Mouse (Mus musculus) ES-Bruce4 (cell line): Measurements from ENCODE around the gene Defb25. TPM values are rescaled to one million over a fixed set of nuclear protein-coding genes. Genes with fewer than 3 reads are reported as not detected.
A peak's percentile ranks its signal among the peaks of the same experiment; 100 is the strongest.

Source experiments
- H3K27ac ChIP-seq: 2 replicates; pipeline ENCODE4 v1.5.1; 2012; ENCODE audit warnings: low read length, inconsistent platforms; ENCODE audit not compliant: insufficient read depth
- H3K27me3 ChIP-seq: 2 replicates; pipeline ENCODE4 v1.6.1; 2012; ENCODE audit warnings: mild to moderate bottlenecking, low read length, inconsistent platforms; ENCODE audit not compliant: control insufficient read depth, poor library complexity, insufficient read depth, severe bottlenecking
- H3K36me3 ChIP-seq: 2 replicates; pipeline ENCODE4 v1.6.1; 2012; ENCODE audit warnings: inconsistent platforms, mild to moderate bottlenecking, low read length, moderate library complexity; ENCODE audit not compliant: control insufficient read depth, poor library complexity, insufficient read depth, severe bottlenecking
- H3K4me1 ChIP-seq: one replicate; pipeline ENCODE4 v1.8.1; 2011; ENCODE audit warnings: low read length; ENCODE audit not compliant: control insufficient read depth, insufficient read depth
- H3K4me3 ChIP-seq: 2 replicates; pipeline ENCODE4 v1.5.1; 2011; ENCODE audit warnings: low read depth, mild to moderate bottlenecking, low read length
- H3K9ac ChIP-seq: 2 replicates; pipeline ENCODE4 v1.6.1; 2012; ENCODE audit warnings: low read depth, mild to moderate bottlenecking, inconsistent platforms; ENCODE audit not compliant: poor library complexity, severe bottlenecking
- H3K9me3 ChIP-seq: replicated peaks from 2 replicates; pipeline ENCODE4 v1.6.1; 2012; ENCODE audit warnings: mild to moderate bottlenecking, low read length, inconsistent platforms; ENCODE audit not compliant: control insufficient read depth, poor library complexity, insufficient read depth, severe bottlenecking
- CTCF ChIP-seq: IDR thresholded peaks from one replicate; pipeline ENCODE4 v1.8.1; 2011; ENCODE audit warnings: low read depth, low read length
- EP300 ChIP-seq: IDR thresholded peaks from 2 replicates; pipeline ENCODE4 v1.6.1; 2011; ENCODE audit warnings: low read depth, low read length; ENCODE audit not compliant: insufficient read depth
- POLR2A ChIP-seq: IDR thresholded peaks from one replicate; pipeline ENCODE4 v1.8.1; 2011; ENCODE audit warnings: low read length; ENCODE audit not compliant: insufficient read depth
- polyA plus RNA-seq: library from polyadenylated mRNA; stranded (reverse); fragments of >200 nt; gene quantifications from 2 replicates; pipeline ENCODE4 v1.2.4, GENCODE M21; 2011; ENCODE audit warnings: low read depth; ENCODE audit not compliant: missing spikeins, insufficient read depth, insufficient read length

The Defb25 gene
- polyA plus RNA-seq, 1 experiment, result not detected

DNA sequence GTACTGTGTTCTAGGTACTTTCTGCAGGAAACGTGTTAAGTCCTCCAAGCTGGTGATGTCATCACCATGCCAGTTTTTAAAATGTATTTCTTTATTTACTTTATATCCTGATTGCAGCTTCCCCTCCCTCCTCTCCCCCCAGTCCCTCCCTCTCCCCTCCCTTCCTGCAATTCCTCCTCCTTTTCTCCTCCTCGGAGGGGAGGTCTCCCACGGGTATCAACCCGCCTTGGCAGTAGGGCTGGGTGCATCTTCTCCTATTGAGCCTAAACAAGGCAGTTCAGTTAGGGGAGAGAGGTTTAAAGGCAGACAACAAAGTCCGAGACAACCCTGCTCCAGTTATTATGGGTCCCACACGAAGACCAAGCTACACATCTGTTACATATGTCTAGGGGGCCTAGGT lies 16.0 kb upstream of the Defb25 start:
- Histone ChIP-seq H3K9me3 (no peaks in the 10 kb centered on the region), H3K27ac (no peak overlapping the region), H3K4me1 (no peaks in the 10 kb centered on the region), H3K9ac (no peak overlapping the region), H3K27me3 (no peaks in the 10 kb centered on the region), H3K4me3 (no peak overlapping the region), H3K36me3 (no peaks in the 10 kb centered on the region)
- TF ChIP-seq CTCF, result no peak
- TF ChIP-seq EP300, result no peak
- no peak for TF ChIP-seq POLR2A

DNA sequence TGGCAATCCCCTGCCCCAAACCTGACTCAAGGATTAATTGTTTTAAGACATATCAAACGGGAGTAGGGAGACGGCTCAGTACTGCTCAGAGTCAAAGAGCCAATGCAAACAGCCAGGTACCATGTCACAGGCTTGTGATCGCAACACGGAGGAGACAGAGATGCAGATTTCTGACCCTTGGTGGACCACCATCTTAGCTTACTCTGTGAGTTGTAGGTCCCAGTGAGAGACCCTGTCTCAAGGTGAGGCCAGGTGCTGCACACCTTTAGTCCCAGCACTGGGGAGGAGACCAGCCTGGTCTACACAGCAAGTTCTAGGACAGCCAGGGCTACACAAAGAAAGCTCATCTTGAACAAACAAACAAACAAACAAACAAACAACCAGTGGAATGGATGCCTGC lies 14.5 kb upstream of the Defb25 start:
- H3K4me3 ChIP-seq, result no peak overlapping the region
- no peak overlapping the region for H3K9ac ChIP-seq
- no peaks in the 10 kb centered on the region for H3K9me3 ChIP-seq
- no peak overlapping the region for H3K27ac ChIP-seq
- H3K4me1 ChIP-seq, result no peaks in the 10 kb centered on the region
- no peaks in the 10 kb centered on the region for H3K36me3 ChIP-seq
- no peaks in the 10 kb centered on the region for H3K27me3 ChIP-seq
- TF ChIP-seq POLR2A (no peak), CTCF (no peak), EP300 (no peak)

DNA sequence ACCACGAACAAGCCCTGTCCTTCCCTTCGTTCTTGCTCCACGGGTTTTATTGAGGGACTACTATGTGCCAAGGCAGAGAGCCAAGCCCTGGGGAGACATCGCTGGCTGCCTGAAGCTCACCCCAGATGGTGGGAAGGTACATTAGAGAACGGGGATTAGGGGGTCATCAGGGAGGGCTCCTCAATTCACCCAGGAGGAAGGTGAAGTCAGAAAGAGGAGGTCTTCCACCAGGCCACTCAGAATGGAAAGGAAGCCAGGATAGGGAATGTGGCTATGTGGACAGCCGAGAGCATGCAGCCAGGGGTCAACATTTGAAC lies 14.1 kb upstream of the Defb25 start:
- no peak overlapping the region for H3K27ac ChIP-seq

DNA sequence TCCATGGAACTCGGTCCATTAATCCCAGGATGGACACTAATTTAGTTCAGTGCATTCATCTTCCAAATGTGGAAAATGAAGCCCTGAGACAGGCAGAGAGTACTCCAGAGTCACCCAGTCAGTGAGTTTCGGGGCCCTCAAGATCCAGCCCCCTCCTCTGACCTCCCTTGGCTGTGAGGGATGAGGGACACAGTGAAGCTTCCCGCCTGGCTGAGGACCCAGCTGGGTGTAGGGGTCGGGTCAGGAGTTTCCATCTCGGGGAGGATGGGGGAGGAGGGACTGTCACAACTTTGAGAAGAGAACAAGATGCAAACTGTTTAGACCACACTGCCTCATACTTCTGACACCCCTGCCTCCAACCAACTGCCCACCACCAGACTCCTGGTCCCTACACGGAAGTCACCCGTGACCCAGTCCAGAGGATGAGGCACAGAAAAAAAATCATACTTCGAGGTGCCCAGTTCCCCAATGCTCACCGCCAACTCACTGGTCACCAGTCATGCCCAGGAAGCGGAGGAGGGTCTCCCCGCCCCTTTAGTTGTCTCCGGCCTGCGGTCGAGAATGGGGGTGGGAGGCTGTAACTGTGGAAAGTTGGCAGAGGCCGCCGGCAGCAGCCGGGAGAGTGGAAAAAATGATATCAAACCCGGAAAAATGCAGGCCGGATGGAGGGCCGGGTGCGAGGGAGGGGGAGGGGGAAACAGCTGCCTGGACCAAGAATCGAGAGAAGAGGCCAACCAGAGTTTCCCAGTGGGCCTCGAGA lies 13.6 kb upstream of the Defb25 start:
- H3K9ac ChIP-seq, result no peak overlapping the region
- H3K27ac ChIP-seq, result no peak overlapping the region
- no peak overlapping the region for H3K4me3 ChIP-seq
- no peak for TF ChIP-seq EP300
- TF ChIP-seq CTCF, result no peak
- no peak for TF ChIP-seq POLR2A
- no peaks in the 10 kb centered on the region for H3K9me3 ChIP-seq
- H3K4me1 ChIP-seq, result no peaks in the 10 kb centered on the region
- no peaks in the 10 kb centered on the region for H3K27me3 ChIP-seq
- no peaks in the 10 kb centered on the region for H3K36me3 ChIP-seq

More for the DNA sequence above, 14.1 kb upstream of the Defb25 start:
- Histone ChIP-seq H3K9ac (no peak overlapping the region), H3K4me3 (no peak overlapping the region), H3K4me1 (no peaks in the 10 kb centered on the region), H3K36me3 (no peaks in the 10 kb centered on the region), H3K9me3 (no peaks in the 10 kb centered on the region), H3K27me3 (no peaks in the 10 kb centered on the region)
- TF ChIP-seq EP300 (no peak), CTCF (no peak), POLR2A (no peak)

DNA sequence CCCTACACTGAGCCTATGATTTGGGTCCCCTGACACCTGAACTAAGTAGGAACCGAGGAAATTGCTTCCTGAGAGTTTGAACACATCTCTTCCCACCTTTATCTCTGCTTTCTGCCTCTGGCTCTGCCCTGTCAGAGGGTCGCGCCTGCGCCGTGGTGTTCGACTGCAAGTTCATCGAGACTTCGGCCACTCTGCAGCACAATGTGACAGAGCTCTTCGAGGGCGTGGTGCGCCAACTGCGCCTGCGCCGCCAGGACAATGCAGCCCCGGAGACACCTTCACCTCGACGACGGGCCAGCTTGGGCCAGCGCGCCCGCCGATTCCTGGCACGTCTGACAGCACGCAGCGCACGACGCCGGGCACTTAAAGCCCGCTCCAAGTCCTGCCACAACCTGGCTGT lies 11.5 kb upstream of the Defb25 start:
- Histone ChIP-seq H3K9ac (no peak overlapping the region), H3K27ac (no peak overlapping the region), H3K9me3 (no peaks in the 10 kb centered on the region), H3K36me3 (no peaks in the 10 kb centered on the region), H3K4me3 (0 out of 2 replicates have a peak overlapping the region, but pooled peaks have one; percentile 6), H3K27me3 (no peaks in the 10 kb centered on the region), H3K4me1 (no peaks in the 10 kb centered on the region)
- TF ChIP-seq CTCF (no peak), POLR2A (no peak), EP300 (no peak)

DNA sequence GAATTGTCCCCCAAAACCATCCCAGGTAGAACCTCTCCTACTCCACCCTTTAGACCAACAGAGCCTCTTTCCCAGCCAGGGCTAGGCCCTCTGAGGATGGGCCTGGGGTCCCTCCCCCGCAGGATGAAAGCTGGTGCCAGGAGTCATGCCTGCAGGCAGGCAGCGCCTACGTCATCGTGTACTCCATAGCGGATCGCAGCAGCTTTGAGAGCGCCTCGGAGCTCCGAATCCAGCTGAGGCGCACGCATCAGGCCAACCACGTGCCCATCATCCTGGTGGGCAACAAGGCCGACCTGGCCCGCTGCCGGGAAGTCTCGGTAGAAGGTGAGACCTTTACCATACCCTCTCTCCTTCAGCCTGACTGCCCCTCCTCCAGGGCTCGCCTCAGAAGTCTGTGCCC lies 10.5 kb upstream of the Defb25 start:
- TF ChIP-seq EP300, result no peak
- no peak for TF ChIP-seq POLR2A
- TF ChIP-seq CTCF, result no peak
- H3K9me3 ChIP-seq, result no peaks in the 10 kb centered on the region
- no peaks in the 10 kb centered on the region for H3K4me1 ChIP-seq
- H3K36me3 ChIP-seq, result no peaks in the 10 kb centered on the region
- H3K4me3 ChIP-seq, result no peak overlapping the region
- no peak overlapping the region for H3K27ac ChIP-seq
- no peaks in the 10 kb centered on the region for H3K27me3 ChIP-seq
- no peak overlapping the region for H3K9ac ChIP-seq
